Mouse (Mus musculus): ENCODE data around the gene Pon2.
"Not testable (repeated sequence)": the region's sequence is repeated elsewhere in the genome, so short reads cannot be mapped to it uniquely, and the experiment has no call there.

DNA sequence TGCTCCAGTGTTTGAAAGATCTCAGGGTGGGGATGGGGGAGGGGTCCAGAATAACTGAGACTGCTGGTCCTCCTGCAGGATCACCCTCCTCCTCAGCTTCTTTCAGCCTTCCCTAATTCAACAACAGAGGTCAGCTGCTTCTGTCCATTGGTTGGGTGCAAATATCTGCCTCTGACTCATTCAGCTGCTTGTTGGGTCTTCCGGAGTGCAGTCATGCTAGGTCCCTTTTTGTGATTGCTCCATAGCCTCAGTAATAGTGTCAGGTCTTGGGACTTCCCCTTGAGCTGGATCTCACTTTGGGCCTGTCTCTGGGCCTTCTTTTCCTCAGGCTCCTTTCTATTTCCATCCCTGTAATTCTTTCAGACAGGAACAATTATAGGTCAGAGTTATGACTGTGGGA, 41.0 kb upstream of the Pon2 start:
- not testable (repeated sequence) for TF ChIP-seq CTCF, EP300 (IDR thresholded peaks at IDR 0.05)

Data from lung, postnatal 0 days (tissue).